Mouse (Mus musculus) testis, adult 2 months (tissue): Measurements from ENCODE around the gene Mical3.

Experiments
- CTCF ChIP-seq: fragments of 200-500 bp; IDR thresholded peaks from 2 replicates; pipeline ENCODE4 v1.5.1; 2012; ENCODE audit warnings: low read depth, mild to moderate bottlenecking, inconsistent platforms, low read length, moderate library complexity; ENCODE audit not compliant: control insufficient read depth, insufficient read depth, insufficient replicate concordance
- POLR2A ChIP-seq: fragments of 200-500 bp; IDR thresholded peaks from 2 replicates; pipeline ENCODE4 v1.6.1; 2012; ENCODE audit warnings: low read depth, mild to moderate bottlenecking, inconsistent platforms, low read length, moderate library complexity; ENCODE audit not compliant: control insufficient read depth

DNA sequence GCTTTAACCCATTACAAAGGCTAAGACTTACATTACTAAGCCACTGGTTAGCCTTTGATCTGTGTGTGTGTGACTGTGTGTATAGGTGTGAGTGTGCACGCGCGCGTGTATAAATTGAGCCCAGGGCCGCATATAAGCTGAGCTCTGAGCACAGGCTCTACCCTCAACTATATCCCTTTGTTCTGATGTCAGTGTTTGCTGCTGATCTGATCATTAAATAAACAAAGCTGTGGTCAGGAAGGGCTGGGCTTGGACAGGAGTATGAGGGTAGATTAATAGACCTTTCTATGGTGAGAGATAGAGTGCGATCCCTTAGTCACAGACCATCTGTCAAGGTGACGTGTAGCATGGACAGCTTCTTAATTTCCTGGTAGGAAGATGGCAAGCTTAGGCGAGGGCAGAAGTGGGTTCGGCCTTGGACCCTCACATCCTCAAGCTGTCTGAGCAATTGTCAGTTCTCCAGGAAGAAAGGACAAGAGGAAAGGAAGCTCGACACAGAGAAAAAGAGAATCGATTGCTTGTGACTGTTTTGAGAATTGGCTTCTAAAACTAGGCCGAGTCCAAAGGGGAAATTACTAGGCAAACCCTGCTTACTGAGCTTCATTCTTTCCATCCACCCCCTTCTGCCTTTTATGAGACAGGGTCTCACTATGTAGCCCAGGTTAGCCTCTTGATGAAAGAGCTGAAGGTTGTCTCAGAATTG, 7.7 kb upstream of the Mical3 start:
- TF ChIP-seq POLR2A = no peak
- no peak for TF ChIP-seq CTCF
